Mouse (Mus musculus) macrophage (primary cell): ENCODE results near the gene Pnrc1. TPM values are rescaled to one million over a fixed set of nuclear protein-coding genes. Genes with fewer than 3 reads are reported as not detected.
A peak's percentile ranks its signal among the peaks of the same experiment; 100 is the strongest.
"Not testable (repeated sequence)": the region's sequence is repeated elsewhere in the genome, so short reads cannot be mapped to it uniquely, and the experiment has no call there.

Experiments used
- H3K27ac ChIP-seq: fragments of 350-480 bp; formaldehyde crosslinking; 2 replicates; pipeline ENCODE4 v1.9.0; 2021
- H3K36me3 ChIP-seq: fragments of 350-480 bp; formaldehyde crosslinking; 2 replicates; pipeline ENCODE4 v1.9.0; 2021; ENCODE audit errors: inconsistent target
- H3K4me3 ChIP-seq: fragments of 350-480 bp; formaldehyde crosslinking; 2 replicates; pipeline ENCODE4 v1.9.0; 2021; ENCODE audit errors: inconsistent target
- H3K79me2 ChIP-seq: fragments of 350-480 bp; formaldehyde crosslinking; 2 replicates; pipeline ENCODE4 v1.9.0; 2021; ENCODE audit errors: inconsistent target
- WGBS: methylation state at CpG from one replicate; pipeline ENCODE4 v1.1.7; 2026; ENCODE audit warnings: inconsistent platforms; ENCODE audit not compliant: missing documents; 5-methylcytosine and 5-hydroxymethylcytosine counted together
- polyA plus RNA-seq: library from polyadenylated mRNA; stranded (reverse); fragments of 250-400 nt; gene quantifications from 3 replicates; pipeline ENCODE4 v1.2.4, GENCODE M21; 2018; ENCODE audit warnings: inconsistent platforms
- total RNA-seq, 78 experiments: library from RNA; depleted of rRNA; stranded (reverse); fragments of 250-400 nt; gene quantifications; 1 replicate in 9 of 78; 2 replicates in 24 of 78; 3 replicates in 43 of 78; 4 replicates in 2 of 78; pipeline ENCODE4 v1.2.4; 2018; ENCODE audit warnings: inconsistent platforms in 56 of 78

Pnrc1 gene
- 100 to 1,000 TPM in 5 of 26 experiments, 10 to 100 TPM in 21; 44.0 to 184 (median 74.5) TPM for total RNA-seq (2018; cell fraction: chromatin; rRNA removed)
- 100 to 1,000 TPM in 22 of 26 experiments, 10 to 100 TPM in 4; 76.6 to 308 (median 177) TPM for total RNA-seq (2018; cell fraction: cytosol; rRNA removed)
- 100 to 1,000 TPM in 22 of 26 experiments, 10 to 100 TPM in 4; 61.6 to 299 (median 162) TPM for total RNA-seq (2018; cell fraction: nucleus; rRNA removed)
- 31.2 to 182 TPM (median 101 TPM) in 3 replicates for polyA plus RNA-seq

GRCm38 (mm10) chr4:33290002-33290401 is at the start of gene Pnrc1:
Pnrc1 (minus strand) TSS chr4:33290163.
- no peaks in the 10 kb centered on the region for H3K36me3 ChIP-seq
- 20% methylated on average over 3 of the region's 3 CpGs for WGBS
- no peaks in the 10 kb centered on the region for H3K79me2 ChIP-seq
- H3K4me3 ChIP-seq, result peak within 1 kb of the TSS; percentile 31
- peak within 1 kb of the TSS; percentile 4 for H3K27ac ChIP-seq

- Histone ChIP-seq H3K4me3 (no peak overlapping the region), H3K79me2 (no peaks in the 10 kb centered on the region), H3K27ac (peak overlapping the region; percentile 76), H3K36me3 (peaks cover 7% of the 10 kb centered on the region; the same call in 1 of the 2 replicates)
- WGBS, result 58% methylated on average over 1 of the region's 1 CpGs
These were observed 48.0 kb upstream of the Pnrc1 start for GRCm38 (mm10) chr4:33337999-33338398.

GRCm38 (mm10) chr4:33332956-33333455 is 43.0 kb upstream of the Pnrc1 start:
- H3K36me3 ChIP-seq, result peaks cover 27% of the 10 kb centered on the region; the same call in 1 of the 2 replicates
- WGBS, result 100% methylated on average over 1 of the region's 1 CpGs
- no peak overlapping the region for H3K4me3 ChIP-seq
- no peak overlapping the region for H3K27ac ChIP-seq
- H3K79me2 ChIP-seq, result no peaks in the 10 kb centered on the region

- H3K27ac ChIP-seq, result no peak overlapping the region
- no peak overlapping the region for H3K4me3 ChIP-seq
- H3K36me3 ChIP-seq, result peaks cover 33% of the 10 kb centered on the region; the same call in 1 of the 2 replicates
- no peaks in the 10 kb centered on the region for H3K79me2 ChIP-seq
- WGBS, result 56% methylated on average over 4 of the region's 4 CpGs
These were observed 41.2 kb upstream of the Pnrc1 start for GRCm38 (mm10) chr4:33331147-33331546.

- Histone ChIP-seq H3K4me3 (no peak overlapping the region), H3K36me3 (no peaks in the 10 kb centered on the region), H3K79me2 (peaks cover 100% of the 10 kb centered on the region), H3K27ac (no peak overlapping the region)
- WGBS, result 61% methylated on average over 5 of the region's 5 CpGs
These were observed 25.9 kb upstream of the Pnrc1 start for GRCm38 (mm10) chr4:33315840-33316239.

GRCm38 (mm10) chr4:33314150-33314549 is 24.2 kb upstream of the Pnrc1 start:
- peaks cover 87% of the 10 kb centered on the region for H3K79me2 ChIP-seq
- WGBS, result 95% methylated on average over 2 of the region's 8 CpGs
- H3K27ac ChIP-seq, H3K36me3 ChIP-seq, H3K4me3 ChIP-seq: not testable (repeated sequence)

GRCm38 (mm10) chr4:33310840-33311437 is 21.0 kb upstream of the Pnrc1 start:
- H3K4me3 ChIP-seq, result peak overlapping the region; percentile 83
- H3K79me2 ChIP-seq, result peaks cover 55% of the 10 kb centered on the region
- peak overlapping the region; percentile 44 for H3K27ac ChIP-seq
- WGBS, result 5% methylated on average over 12 of the region's 12 CpGs
- no peaks in the 10 kb centered on the region for H3K36me3 ChIP-seq

- Histone ChIP-seq H3K79me2 (peaks cover 46% of the 10 kb centered on the region), H3K4me3 (peak within 1 kb of the TSS; percentile 83), H3K36me3 (no peaks in the 10 kb centered on the region), H3K27ac (peak within 1 kb of the TSS; percentile 44)
- WGBS, result 3% methylated on average over 60 of the region's 60 CpGs
These were observed 20.1 kb upstream of the Pnrc1 start, which contains the start of gene Rngtt for GRCm38 (mm10) chr4:33309764-33310757. Rngtt (plus strand) TSS chr4:33310311.

- no peak overlapping the region for H3K27ac ChIP-seq
- H3K4me3 ChIP-seq, result no peak overlapping the region
- H3K36me3 ChIP-seq, result no peaks in the 10 kb centered on the region
- 70% methylated on average over 4 of the region's 4 CpGs for WGBS
- peaks cover 17% of the 10 kb centered on the region for H3K79me2 ChIP-seq
These were observed 17.2 kb upstream of the Pnrc1 start for GRCm38 (mm10) chr4:33307146-33307545.

GRCm38 (mm10) chr4:33303057-33303456 is 13.1 kb upstream of the Pnrc1 start:
- WGBS, result 91% methylated on average over 1 of the region's 1 CpGs
- no peaks in the 10 kb centered on the region for H3K36me3 ChIP-seq
- H3K79me2 ChIP-seq, result no peaks in the 10 kb centered on the region
- no peak overlapping the region for H3K27ac ChIP-seq
- no peak overlapping the region for H3K4me3 ChIP-seq

GRCm38 (mm10) chr4:33300891-33301665 is 11.1 kb upstream of the Pnrc1 start:
- H3K79me2 ChIP-seq, H3K36me3 ChIP-seq, H3K27ac ChIP-seq, H3K4me3 ChIP-seq: not testable (repeated sequence)
- 94% methylated on average over 6 of the region's 6 CpGs for WGBS

- Histone ChIP-seq H3K4me3 (no peak overlapping the region), H3K79me2 (no peaks in the 10 kb centered on the region), H3K36me3 (no peaks in the 10 kb centered on the region), H3K27ac (no peak overlapping the region)
- WGBS, result 23% methylated on average over 16 of the region's 16 CpGs
These were observed 2.7 kb upstream of the Pnrc1 start for GRCm38 (mm10) chr4:33292409-33293370.

GRCm38 (mm10) chr4:33290878-33291277 is 915 bp upstream of the Pnrc1 start:
- no peak overlapping the region for H3K27ac ChIP-seq
- 47% methylated on average over 4 of the region's 4 CpGs for WGBS
- H3K79me2 ChIP-seq, result no peaks in the 10 kb centered on the region

More at GRCm38 (mm10) chr4:33290878-33291277, 915 bp upstream of the Pnrc1 start:
- Histone ChIP-seq H3K4me3 (no peak overlapping the region), H3K36me3 (no peaks in the 10 kb centered on the region)
